Mouse (Mus musculus) erythroblast, embryonic 14.5 days (primary cell): Measurements from ENCODE around the gene Olfr69.

Source experiments
- GATA1 ChIP-seq: IDR thresholded peaks from 2 replicates; pipeline ENCODE4 v1.6.1; 2012; ENCODE audit warnings: low read length, inconsistent platforms, mixed read lengths
- TAL1 ChIP-seq: IDR thresholded peaks from 3 replicates; pipeline ENCODE4 v1.6.1; 2012; ENCODE audit warnings: low read length, inconsistent platforms, mixed read lengths

DNA sequence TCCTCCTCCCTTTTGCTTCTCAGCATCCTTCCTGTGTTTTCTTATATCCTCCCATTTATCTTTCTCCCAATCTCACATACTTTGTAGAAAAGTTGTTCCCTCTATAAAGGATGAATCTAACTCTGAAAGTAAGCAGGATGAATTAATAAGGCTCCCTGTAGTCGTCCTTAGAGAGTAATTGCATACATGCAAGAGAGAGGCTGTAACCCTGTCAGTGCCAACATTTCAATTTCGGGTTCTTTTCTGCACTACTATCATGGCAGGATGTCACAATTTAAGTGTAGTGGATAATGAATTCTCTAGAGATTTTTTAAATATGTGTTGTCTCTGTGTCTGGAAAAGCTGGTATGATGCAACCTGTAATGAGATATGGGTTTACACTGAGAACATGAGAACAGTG lies 14.2 kb downstream of the Olfr69 start, which contains the start of gene Olfr630:
- TF ChIP-seq GATA1 (no peak), TAL1 (no peak)
